Mouse (Mus musculus): ENCODE data around the gene Hnrnpf.

Hnrnpf gene

DNA sequence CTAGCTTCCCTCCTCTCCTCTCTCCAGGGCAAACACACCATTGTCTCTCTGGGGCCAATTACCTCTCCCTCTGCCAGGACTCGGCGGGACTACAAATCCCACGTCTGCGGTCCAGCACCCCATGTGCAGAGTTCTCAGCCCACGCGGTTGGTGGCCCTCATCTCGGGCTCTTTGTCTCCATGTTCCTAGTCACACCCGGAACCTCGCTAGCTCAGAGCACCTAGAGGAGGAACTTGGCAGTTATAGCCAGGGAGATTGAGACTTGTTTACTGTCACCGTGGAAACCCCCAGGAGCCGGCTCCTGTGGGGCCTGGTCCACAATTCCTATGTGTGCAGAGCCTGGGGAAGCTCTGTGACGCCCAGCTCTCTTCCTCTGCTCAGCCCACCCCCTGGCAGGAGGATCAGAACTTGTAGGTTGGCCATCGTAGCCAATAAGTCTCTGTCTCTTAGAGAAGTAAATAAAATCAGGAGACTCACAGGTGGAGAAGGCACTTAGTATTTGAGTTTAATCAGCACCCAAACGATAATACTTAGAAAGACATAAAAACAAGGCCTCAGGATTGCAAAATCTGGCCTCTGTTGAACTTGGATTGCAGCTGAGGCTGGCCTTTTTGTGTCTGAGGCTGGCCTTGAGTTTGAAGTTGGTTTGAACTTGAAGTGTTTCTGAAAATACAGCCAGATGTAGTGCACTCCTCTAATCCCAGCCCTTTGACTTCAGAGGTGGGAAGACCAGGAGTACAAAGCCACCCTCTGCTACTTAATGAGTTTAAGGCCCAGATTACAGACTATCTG lies 8.6 kb upstream of the Hnrnpf start:
- DNase-seq (ENCODE audit: low spot score in 2 of 2): no peak

GRCm38 (mm10) chr6:117892386-117892785 lies 7.7 kb upstream of the Hnrnpf start:
- DNase-seq (ENCODE audit: low spot score in 2 of 2): no peak

GRCm38 (mm10) chr6:117893435-117893834 lies 6.7 kb upstream of the Hnrnpf start:
- DNase-seq (ENCODE audit: low spot score in 2 of 2): no peak

GRCm38 (mm10) chr6:117897800-117898199 lies 2.3 kb upstream of the Hnrnpf start:
- DNase-seq (ENCODE audit: low spot score in 2 of 2): no peak

- no peak for DNase-seq (ENCODE audit: low spot score in 2 of 2)
These were observed 1.6 kb downstream of the Hnrnpf start for GRCm38 (mm10) chr6:117901510-117902402.

GRCm38 (mm10) chr6:117902556-117902955 lies 2.4 kb downstream of the Hnrnpf start:
- no peak for DNase-seq (ENCODE audit: low spot score in 2 of 2)

- DNase-seq (ENCODE audit: low spot score in 2 of 2): no peak
These were observed 3.7 kb downstream of the Hnrnpf start for GRCm38 (mm10) chr6:117903836-117904235.

GRCm38 (mm10) chr6:117905260-117905930 lies 5.3 kb downstream of the Hnrnpf start:
- DNase-seq (ENCODE audit: low spot score in 2 of 2): no peak

DNA sequence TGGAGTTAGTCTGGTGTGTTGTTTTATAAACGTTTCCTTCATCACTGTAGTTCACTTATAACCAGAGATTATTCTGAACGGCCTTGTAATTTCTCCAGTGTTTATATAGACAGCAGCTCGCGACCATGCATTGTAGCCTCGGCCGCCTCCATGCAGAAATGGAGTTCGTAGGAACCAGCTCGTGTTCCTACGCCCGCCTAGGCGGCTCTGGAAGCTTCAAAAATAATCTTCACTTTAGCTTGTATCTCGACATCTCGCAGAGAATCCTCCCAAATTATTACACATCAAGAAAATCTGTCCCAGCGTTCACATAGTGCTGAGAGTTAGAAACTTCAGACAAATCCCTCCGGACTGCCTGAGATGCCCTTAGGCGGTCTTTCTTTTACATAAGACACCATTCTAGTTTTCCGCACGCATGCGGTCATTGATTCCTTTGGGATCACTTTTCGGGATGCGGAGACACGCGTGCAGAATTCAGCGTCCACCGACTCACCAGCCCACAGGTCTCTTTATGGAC lies 5.9 kb downstream of the Hnrnpf start:
- DNase-seq (ENCODE audit: low spot score in 2 of 2): no peak

GRCm38 (mm10) chr6:117906590-117907271 lies 6.6 kb downstream of the Hnrnpf start:
- peak; percentile 91 for DNase-seq (ENCODE audit: low spot score in 2 of 2)

- DNase-seq (ENCODE audit: low spot score in 2 of 2): peak; percentile 79 to 83
These were observed 7.3 kb downstream of the Hnrnpf start for GRCm38 (mm10) chr6:117907301-117907978.

- DNase-seq (ENCODE audit: low spot score in 2 of 2): no peak
These were observed 7.8 kb downstream of the Hnrnpf start for GRCm38 (mm10) chr6:117907979-117908355.

GRCm38 (mm10) chr6:117908424-117908900 lies 8.3 kb downstream of the Hnrnpf start:
- no peak for DNase-seq (ENCODE audit: low spot score in 2 of 2)

- DNase-seq (ENCODE audit: low spot score in 2 of 2): no peak
These were observed 10.1 kb downstream of the Hnrnpf start for GRCm38 (mm10) chr6:117910120-117910661.

- no peak for DNase-seq (ENCODE audit: low spot score in 2 of 2)
These were observed 14.4 kb downstream of the Hnrnpf start for GRCm38 (mm10) chr6:117914541-117914940.

DNA sequence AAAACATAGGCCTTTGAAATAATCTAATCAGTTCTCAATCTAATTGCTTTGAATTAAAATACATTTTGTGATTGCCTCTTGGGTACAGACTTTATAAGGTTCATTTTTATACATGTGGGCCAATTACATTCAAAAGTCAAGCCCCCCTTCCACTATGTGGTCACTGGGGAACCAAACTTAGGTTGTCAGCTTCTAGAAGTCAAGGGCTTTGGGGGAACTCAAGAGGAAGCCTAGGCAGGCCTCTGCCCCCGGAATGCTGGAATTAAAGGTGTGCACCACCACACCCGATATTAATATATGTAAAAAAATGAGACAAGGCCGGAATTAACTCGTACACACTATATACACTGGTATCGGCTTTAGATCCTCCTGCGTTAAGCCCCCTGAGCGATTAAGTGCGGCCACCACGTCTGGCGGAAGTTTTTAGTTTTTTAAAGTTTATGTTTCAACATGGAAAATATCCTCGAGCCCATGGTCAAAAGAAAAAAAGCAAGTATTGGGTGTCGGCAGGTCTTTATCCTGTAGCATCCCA lies 16.1 kb downstream of the Hnrnpf start:
- no peak for DNase-seq (ENCODE audit: low spot score in 2 of 2)

DNA sequence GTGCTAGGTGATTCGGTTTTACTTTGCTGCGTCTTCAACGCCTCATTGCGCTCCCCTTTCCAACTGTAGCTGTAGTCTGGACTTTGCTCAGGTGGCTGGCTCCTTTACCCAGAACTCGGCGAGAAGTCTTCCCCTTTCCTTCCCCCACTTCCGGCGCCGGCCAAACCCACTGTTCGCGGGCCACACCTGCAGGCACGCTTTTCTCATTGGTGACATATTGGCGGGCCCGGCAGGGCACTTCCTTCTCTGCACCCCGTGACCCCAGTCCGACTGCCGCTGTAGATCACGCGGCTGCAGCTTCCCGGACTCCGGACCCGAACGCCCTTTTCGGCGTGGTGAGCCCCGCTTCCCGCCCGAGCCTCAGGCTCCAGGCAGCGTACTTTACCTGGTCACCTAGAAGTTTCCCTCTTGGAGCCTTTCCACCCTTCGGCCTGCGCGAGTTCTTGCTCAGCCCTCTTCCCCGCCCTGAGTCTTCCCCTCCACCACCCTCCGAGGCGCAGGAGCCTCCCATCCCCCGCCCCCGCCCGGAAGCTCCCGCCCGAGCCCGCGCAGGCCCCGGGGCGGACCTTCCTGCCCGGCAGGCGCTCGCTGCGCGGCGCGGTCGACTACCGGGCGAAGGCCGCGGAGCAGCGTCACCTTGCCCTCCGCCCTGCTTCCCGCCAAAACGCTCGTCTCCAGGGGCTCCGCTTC lies 16.8 kb downstream of the Hnrnpf start:
- DNase-seq (ENCODE audit: low spot score in 2 of 2): peak; percentile 80

GRCm38 (mm10) chr6:117917576-117917975 lies 17.5 kb downstream of the Hnrnpf start:
- DNase-seq (ENCODE audit: low spot score in 2 of 2): peak; percentile 40 to 48

GRCm38 (mm10) chr6:117918043-117918442 lies 17.9 kb downstream of the Hnrnpf start:
- DNase-seq (ENCODE audit: low spot score in 2 of 2): no peak
